In genomic region chr5:122547810-122548209, GRCm38 (mm10) we compare ENCODE assay signal across 10 mouse cellular contexts. TPM values are rescaled to one million over a fixed set of nuclear protein-coding genes. Genes with fewer than 3 reads are reported as not detected.
A peak's percentile ranks its signal among the peaks of the same experiment; 100 is the strongest.
DNase-seq lines count a peak whose midpoint lies in the region; ATAC-seq and TF ChIP-seq lines count a peak whose summit lies in the region.
"Had no signal": no experiment of that assay in that cellular context is flagged by ENCODE, and none has a peak within 500 bp of the region (broad histone marks: within the 10 kb centered on the region; RNA-seq: fewer than 3 reads in every experiment).

No protein-coding gene starts in this region.

- peaks cover 39% of the 10 kb centered on the region for H3K4me1 ChIP-seq in heart, embryonic 15.5 days (replicated peaks)
- no peaks in the 10 kb centered on the region; the same call in 1 of the 2 replicates for H3K4me1 ChIP-seq in testis, adult 2 months (ENCODE audit: control insufficient read depth, insufficient read depth, low read length)
- H3K4me1 ChIP-seq in intestine, embryonic 16.5 days (ENCODE audit: control insufficient read depth, insufficient read depth, low read length) = peaks cover 17% of the 10 kb centered on the region

- no peaks in the 10 kb centered on the region for H3K36me3 ChIP-seq in heart, embryonic 15.5 days
- H3K36me3 ChIP-seq in testis, adult 2 months (ENCODE audit: control insufficient read depth, insufficient read depth, low read length) = no peaks in the 10 kb centered on the region
- no peaks in the 10 kb centered on the region for H3K36me3 ChIP-seq in intestine, embryonic 16.5 days (ENCODE audit: control insufficient read depth, insufficient read depth, low read length)
- H3K36me3 ChIP-seq: limb, embryonic 15.5 days had no signal

- no peak for TF ChIP-seq POLR2A in testis, adult 2 months (IDR thresholded peaks at IDR 0.05; ENCODE audit: control insufficient read depth, low read depth, low read length)

- no peaks in the 10 kb centered on the region for H3K9me3 ChIP-seq in heart, embryonic 15.5 days (replicated peaks)
- no peaks in the 10 kb centered on the region for H3K9me3 ChIP-seq in intestine, embryonic 16.5 days (ENCODE audit: control insufficient read depth, low read length)
- H3K9me3 ChIP-seq: limb, embryonic 15.5 days; midbrain, embryonic 13.5 days had no signal

- ATAC-seq in heart, embryonic 15.5 days (replicated peaks; ENCODE audit: insufficient number of reproducible peaks, insufficient read depth, low FRiP score, low read depth) = no peak
- 0 out of 2 replicates have a peak, but pooled peaks have one; percentile 32 for ATAC-seq in intestine, embryonic 16.5 days
- ATAC-seq: forebrain, embryonic 16.5 days; midbrain, embryonic 13.5 days had no signal

- no peak overlapping the region for H3K9ac ChIP-seq in heart, embryonic 15.5 days
- no peak overlapping the region for H3K9ac ChIP-seq in intestine, embryonic 16.5 days (ENCODE audit: low read depth, low read length)
- H3K9ac ChIP-seq: limb, embryonic 15.5 days; midbrain, embryonic 13.5 days had no signal

- no peak for DNase-seq in heart, postnatal 4 days
- DNase-seq in testis, postnatal 10 days (ENCODE audit: low spot score) = no peak
- no peak for DNase-seq in ovary, postnatal 36 days (ENCODE audit: low spot score)
- no peak for DNase-seq in B cell, adult 2 months

- no peaks in the 10 kb centered on the region for H3K27me3 ChIP-seq in heart, embryonic 15.5 days
- H3K27me3 ChIP-seq in testis, adult 2 months (ENCODE audit: control insufficient read depth, insufficient read depth, low read length) = no peaks in the 10 kb centered on the region
- H3K27me3 ChIP-seq in intestine, embryonic 16.5 days (replicated peaks; ENCODE audit: control insufficient read depth, insufficient read depth, low read length) = no peaks in the 10 kb centered on the region
- H3K27me3 ChIP-seq: limb, embryonic 15.5 days; midbrain, embryonic 13.5 days had no signal

- H3K4me2 ChIP-seq in heart, embryonic 15.5 days = no peak overlapping the region
- H3K4me2 ChIP-seq in intestine, embryonic 16.5 days (ENCODE audit: low read depth, low read length) = no peak overlapping the region
- H3K4me2 ChIP-seq: limb, embryonic 15.5 days; midbrain, embryonic 13.5 days had no signal

- no peak for TF ChIP-seq CTCF in testis, adult 2 months (IDR thresholded peaks at IDR 0.05; ENCODE audit: control insufficient read depth, insufficient read depth, insufficient replicate concordance, low read depth, low read length)

- no peak overlapping the region for H3K4me3 ChIP-seq in heart, embryonic 15.5 days
- no peak overlapping the region for H3K4me3 ChIP-seq in testis, adult 2 months (ENCODE audit: control insufficient read depth, low read depth, low read length)
- no peak overlapping the region for H3K4me3 ChIP-seq in intestine, embryonic 16.5 days (ENCODE audit: low read length)
- H3K4me3 ChIP-seq: limb, embryonic 15.5 days; midbrain, embryonic 13.5 days had no signal

- H3K27ac ChIP-seq in heart, embryonic 15.5 days = peak overlapping the region; percentile 73
- H3K27ac ChIP-seq in testis, adult 2 months (ENCODE audit: control insufficient read depth, insufficient read depth, low read depth, low read length) = 0 out of 2 replicates have a peak overlapping the region, but pooled peaks have one; percentile 37
- peak overlapping the region; percentile 68 for H3K27ac ChIP-seq in intestine, embryonic 16.5 days (ENCODE audit: low read length)
- H3K27ac ChIP-seq: limb, embryonic 15.5 days had no signal

- WGBS in heart, embryonic 15.5 days = 73% methylated on average over 6 of the region's 6 CpGs
- WGBS in intestine, embryonic 16.5 days = 61% methylated on average over 6 of the region's 6 CpGs

RNA-seq across cellular contexts. Expression of gene Atp2a2, which starts 45.8 kb away (rescaled TPM):
- polyA plus RNA-seq in heart, embryonic 15.5 days (2015; fragmentation: Nextera tagmentation; extraction: Ambion mirVana) = 288 and 291 TPM in 2 replicates
- total RNA-seq in heart, postnatal 4 days (2021) = 1,000 to 10,000 TPM; 5,023 to 5,799 TPM
- polyA plus RNA-seq in testis, adult 2 months (2012; rRNA removed) = 49.8 and 55.9 TPM in 2 replicates
- 20.4 and 27.2 TPM in 2 replicates for polyA plus RNA-seq in intestine, embryonic 16.5 days (2015; fragmentation: Nextera tagmentation; extraction: Ambion mirVana)
